Mouse (Mus musculus) forebrain, embryonic 13.5 days (tissue): ENCODE data around the gene Prkg1. TPM values are rescaled to one million over a fixed set of nuclear protein-coding genes. Genes with fewer than 3 reads are reported as not detected.

Experiments used
- ATAC-seq: fragments of 200-750 bp; cut with Nextera tagmentation; 2 replicates; pipeline ENCODE4 v1.8.0; 2017
- H3K27ac ChIP-seq: fragments of 300-500 bp; sonication (generic); 2 replicates; pipeline ENCODE4 v1.5.1; 2015; ENCODE audit warnings: inconsistent platforms, mild to moderate bottlenecking, moderate library complexity
- H3K27me3 ChIP-seq: fragments of 300-500 bp; sonication (generic); 2 replicates; pipeline ENCODE4 v1.6.1; 2015; ENCODE audit warnings: mild to moderate bottlenecking, inconsistent platforms
- H3K36me3 ChIP-seq: fragments of 300-500 bp; sonication (generic); 2 replicates; pipeline ENCODE4 v1.6.1; 2015; ENCODE audit warnings: mild to moderate bottlenecking, inconsistent platforms; ENCODE audit not compliant: poor library complexity, severe bottlenecking
- H3K4me1 ChIP-seq: fragments of 300-500 bp; sonication (generic); 2 replicates; pipeline ENCODE4 v1.6.1; 2015; ENCODE audit warnings: inconsistent platforms
- H3K4me2 ChIP-seq: fragments of 300-500 bp; sonication (generic); 2 replicates; pipeline ENCODE4 v1.6.1; 2015; ENCODE audit warnings: inconsistent platforms, mild to moderate bottlenecking, moderate library complexity
- H3K4me3 ChIP-seq: fragments of 300-500 bp; sonication (generic); 2 replicates; pipeline ENCODE4 v1.5.1; 2015; ENCODE audit warnings: mild to moderate bottlenecking, inconsistent platforms
- H3K9ac ChIP-seq: fragments of 300-500 bp; sonication (generic); 2 replicates; pipeline ENCODE4 v1.6.1; 2015; ENCODE audit warnings: mild to moderate bottlenecking, inconsistent platforms
- H3K9me3 ChIP-seq: fragments of 300-500 bp; sonication (generic); replicated peaks from 2 replicates; pipeline ENCODE4 v1.6.1; 2016; ENCODE audit warnings: inconsistent platforms
- WGBS: fragments of 180-500 bp; shearing (Covaris S2); methylation state at CpG from one replicate; pipeline ENCODE4 v1.1.7; 2015; 5-methylcytosine and 5-hydroxymethylcytosine counted together
- polyA plus RNA-seq: library from polyadenylated mRNA; unstranded; fragments of >200 nt; fragmentation: Nextera tagmentation; extraction: Ambion mirVana; gene quantifications from 2 replicates; pipeline ENCODE4 v1.2.1, GENCODE M21; 2015

The Prkg1 gene
- polyA plus RNA-seq, 1 experiment from 2014 or later = 1.3 TPM

DNA sequence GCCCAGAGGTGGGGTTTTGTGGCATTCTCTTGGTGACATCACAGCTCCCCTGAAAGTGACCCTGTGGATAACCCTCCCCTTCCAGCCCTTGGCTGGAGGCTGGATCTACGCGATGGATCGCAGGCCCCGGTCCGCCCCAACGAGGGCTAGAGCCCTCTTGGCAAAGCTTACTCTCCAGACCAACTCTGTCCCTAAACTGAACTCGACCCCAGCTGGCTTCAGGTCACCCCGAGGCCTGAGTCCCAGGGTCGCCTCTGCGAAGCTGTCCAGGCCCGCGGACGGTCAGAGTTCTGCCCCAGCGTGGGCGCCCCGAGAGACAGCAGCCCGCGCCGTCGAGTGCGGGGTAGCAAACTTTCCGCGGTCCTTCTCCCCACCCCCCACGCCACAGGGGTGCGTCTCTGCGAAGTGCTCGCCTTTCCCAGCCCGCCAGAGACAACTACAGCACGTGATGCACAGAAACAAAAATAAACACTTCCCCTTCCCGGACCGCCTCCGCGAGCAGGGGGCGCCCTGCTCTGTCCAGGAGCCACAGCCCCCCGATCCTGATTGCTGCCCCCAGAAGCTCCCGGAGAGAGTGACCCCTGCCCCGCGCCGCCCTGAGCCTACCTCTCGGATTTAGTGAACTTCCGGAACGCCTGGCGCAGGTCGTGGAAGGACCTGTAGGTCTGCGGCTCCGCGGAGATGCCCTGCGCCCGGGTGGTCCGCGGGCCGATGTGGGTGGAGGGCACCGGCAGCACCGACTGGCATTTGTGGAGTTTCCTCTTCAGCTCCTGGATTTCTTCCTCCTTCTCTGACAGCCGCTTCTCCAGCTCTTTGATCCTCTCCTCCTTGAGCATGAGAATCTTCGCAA, 657 bp downstream of the Prkg1 start:
- Histone ChIP-seq H3K27me3 (peaks cover 54% of the 10 kb centered on the region), H3K4me3 (peak overlapping the region; percentile 53), H3K9ac (peak overlapping the region; percentile 63), H3K4me1 (peaks cover 29% of the 10 kb centered on the region), H3K9me3 (no peaks in the 10 kb centered on the region), H3K27ac (no peak overlapping the region), H3K36me3 (no peaks in the 10 kb centered on the region), H3K4me2 (peak overlapping the region; percentile 96)
- ATAC-seq = peak; percentile 63
- WGBS = under 1% methylated on average over 55 of the region's 56 CpGs

DNA sequence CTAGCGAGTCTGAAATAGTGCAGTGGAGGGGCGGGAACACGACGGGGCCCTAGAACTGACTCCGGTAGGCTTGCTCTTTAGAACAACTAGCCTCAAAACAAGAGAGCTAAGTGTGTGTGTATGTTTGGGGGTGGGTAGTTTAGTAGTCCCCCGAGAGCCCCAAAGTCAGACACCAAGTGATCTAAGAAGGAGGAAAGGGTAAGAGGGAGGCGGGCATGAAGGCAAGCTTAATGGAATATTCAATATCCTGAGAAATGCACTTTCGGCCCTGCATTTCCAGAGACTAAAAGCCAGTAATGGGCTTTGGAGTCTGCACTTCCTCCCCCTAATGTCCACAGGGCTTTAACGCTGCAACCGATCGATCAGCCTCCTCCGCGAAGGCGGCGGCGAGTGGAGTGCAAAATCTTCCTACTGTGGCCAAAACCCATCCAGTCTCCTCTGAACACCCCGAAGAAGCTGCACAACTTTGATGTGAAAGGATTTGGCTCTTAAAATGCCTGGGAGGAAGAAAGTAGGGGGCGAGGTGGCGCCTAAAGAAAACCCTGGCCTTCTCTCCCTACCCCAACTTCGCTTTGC, 1.5 kb downstream of the Prkg1 start:
- Histone ChIP-seq H3K36me3 (no peaks in the 10 kb centered on the region), H3K27ac (no peak overlapping the region), H3K9ac (0 out of 2 replicates have a peak overlapping the region, but pooled peaks have one; percentile 63), H3K9me3 (no peaks in the 10 kb centered on the region), H3K4me1 (peaks cover 29% of the 10 kb centered on the region), H3K4me2 (peak overlapping the region; percentile 96), H3K27me3 (peaks cover 54% of the 10 kb centered on the region), H3K4me3 (peak overlapping the region; percentile 53)
- 5% methylated on average over 20 of the region's 20 CpGs for WGBS
- ATAC-seq = no peak

DNA sequence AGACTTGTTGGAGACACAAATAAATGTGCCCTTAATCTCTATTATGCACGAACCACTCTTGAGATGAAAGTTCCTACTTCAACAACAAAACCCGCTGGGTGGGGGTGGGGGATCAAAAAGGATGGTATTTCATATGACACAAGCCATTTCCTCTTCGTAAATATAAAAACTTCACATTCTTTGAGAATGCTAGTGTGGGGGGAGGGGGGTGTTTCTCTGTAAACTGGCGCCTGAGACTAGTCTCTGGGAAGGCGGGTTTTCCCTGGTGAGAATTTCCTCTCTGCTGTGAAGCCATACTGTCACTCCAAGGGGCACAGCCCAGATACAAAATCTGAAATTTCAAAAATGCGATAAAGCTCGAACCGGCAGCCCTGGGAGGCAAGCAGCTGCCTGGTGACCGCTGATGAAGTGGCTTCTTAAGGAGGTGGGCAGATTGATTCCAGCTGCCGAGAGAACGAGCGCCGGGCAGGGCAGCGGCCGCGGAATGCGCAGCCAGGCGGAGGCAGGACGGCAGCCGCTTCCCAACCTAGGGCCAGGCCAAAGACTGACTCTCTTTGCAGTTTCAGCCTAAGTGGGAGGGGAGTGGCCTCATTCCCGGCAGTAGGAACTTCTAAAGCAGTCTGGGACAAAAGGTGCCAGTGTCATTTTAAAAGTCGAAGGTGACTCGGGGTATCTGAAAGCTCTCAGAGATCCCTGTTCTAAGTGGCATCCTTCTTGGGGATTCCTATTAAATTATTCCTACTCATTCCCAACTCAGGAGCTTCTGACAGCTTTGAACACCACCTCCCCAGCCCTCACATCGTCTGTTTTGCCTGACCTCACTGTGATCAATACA, 2.2 kb downstream of the Prkg1 start:
- ATAC-seq = no peak
- under 1% methylated on average over 24 of the region's 24 CpGs for WGBS
- peaks cover 29% of the 10 kb centered on the region for H3K4me1 ChIP-seq
- peaks cover 54% of the 10 kb centered on the region for H3K27me3 ChIP-seq
- H3K9ac ChIP-seq = peak overlapping the region; percentile 55
- peak overlapping the region; percentile 53 for H3K4me3 ChIP-seq
- H3K4me2 ChIP-seq = peak overlapping the region; percentile 96
- H3K27ac ChIP-seq = no peak overlapping the region
- H3K9me3 ChIP-seq = no peaks in the 10 kb centered on the region
- no peaks in the 10 kb centered on the region for H3K36me3 ChIP-seq

DNA sequence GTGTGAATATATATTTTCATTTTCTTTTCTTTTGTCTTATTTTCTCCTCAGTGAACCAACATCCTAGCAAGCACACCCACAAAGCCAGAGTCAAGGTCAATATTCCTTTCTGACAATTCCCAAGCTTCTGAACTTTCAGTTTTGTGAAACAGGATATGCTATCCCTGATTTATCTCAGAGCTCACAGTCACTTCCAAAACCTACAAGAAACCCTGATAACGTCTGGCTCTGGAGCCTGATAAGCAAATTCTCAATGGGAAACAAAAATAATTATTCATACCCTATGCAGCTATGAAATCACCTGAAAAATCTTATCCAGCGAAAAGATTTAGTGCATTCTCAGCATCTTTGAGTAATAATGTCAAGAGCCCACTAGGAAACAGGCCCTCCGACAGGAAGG, 5.0 kb downstream of the Prkg1 start:
- Histone ChIP-seq H3K27me3 (peaks cover 44% of the 10 kb centered on the region), H3K27ac (no peak overlapping the region), H3K9me3 (no peaks in the 10 kb centered on the region), H3K4me3 (no peak overlapping the region), H3K4me2 (no peak overlapping the region), H3K36me3 (no peaks in the 10 kb centered on the region), H3K4me1 (peaks cover 28% of the 10 kb centered on the region), H3K9ac (no peak overlapping the region)
- no peak for ATAC-seq
- WGBS = 70% methylated on average over 3 of the region's 3 CpGs

DNA sequence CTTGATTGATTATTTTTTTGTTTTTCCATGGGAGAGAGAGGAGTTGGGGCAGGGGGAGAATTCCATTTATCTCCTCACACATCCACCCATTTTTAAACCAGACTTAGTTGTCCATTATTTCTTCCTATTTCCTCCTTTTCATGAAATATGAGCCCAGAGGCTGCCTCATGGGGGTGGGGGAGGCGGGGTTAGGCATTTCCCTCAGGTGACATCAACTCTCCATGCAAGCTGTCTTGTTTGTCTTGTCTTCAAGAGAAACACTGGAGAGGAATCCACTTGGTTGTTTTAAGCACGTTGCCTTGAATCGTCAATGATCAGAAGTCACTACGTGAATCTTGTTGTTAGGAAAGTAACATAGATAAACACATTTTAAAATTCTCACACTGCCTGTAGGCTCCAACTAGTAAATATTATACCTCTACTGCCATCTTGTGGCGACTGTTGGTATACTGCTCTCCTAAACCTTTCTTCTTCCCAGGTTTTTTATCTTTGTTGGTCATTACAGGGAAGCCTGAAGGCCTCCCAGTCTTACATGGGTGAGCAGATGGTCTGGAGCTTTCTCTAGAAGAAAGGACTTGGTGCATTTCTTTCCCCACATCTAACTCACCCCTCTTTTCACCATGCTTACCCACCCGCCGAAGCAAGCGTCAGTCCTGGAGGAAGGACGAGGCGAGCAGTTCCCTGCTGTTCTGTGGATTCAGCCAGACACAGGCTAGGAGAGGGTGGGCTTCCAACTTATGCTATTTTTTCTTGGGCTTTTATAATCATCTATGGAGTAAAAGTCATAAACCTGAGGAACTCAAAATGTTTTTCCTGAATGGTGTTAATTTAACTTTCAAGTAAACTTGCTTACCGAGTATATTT, 8.7 kb downstream of the Prkg1 start:
- H3K4me1 ChIP-seq = peaks cover 2% of the 10 kb centered on the region; the same call in 1 of the 2 replicates

DNA sequence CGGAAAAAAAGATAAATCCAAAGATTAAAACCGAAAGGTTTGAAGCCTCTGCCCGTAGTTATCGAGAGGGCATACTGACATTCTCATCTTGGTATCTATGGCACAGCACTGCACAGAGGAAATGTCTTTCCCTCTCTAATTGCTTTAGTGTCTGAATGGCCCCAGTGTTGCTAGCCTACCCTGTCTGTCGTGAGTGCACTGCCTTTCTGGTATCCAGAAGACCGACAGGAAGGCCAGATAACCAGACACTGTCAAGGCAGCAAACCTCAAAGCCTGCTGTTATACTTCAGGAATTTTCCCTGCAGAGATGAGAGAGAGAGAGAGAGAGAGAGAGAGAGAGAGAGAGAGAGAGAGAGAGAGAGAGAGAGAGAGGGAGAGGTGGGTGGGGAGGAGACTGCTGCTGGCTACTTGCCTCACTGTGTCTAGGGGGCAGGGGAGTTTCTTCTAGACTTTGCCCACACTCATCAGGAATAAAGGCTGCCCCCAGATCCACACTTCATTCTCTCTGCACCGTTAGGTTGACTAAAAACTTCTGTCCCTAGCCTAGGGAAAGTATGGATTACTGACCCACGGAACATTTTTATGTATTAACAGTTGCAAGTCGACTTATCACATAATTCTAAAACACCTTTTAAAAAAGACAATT, 10.1 kb downstream of the Prkg1 start:
- Histone ChIP-seq H3K9ac (no peak overlapping the region), H3K4me3 (no peak overlapping the region), H3K4me2 (no peak overlapping the region), H3K27ac (no peak overlapping the region), H3K36me3 (no peaks in the 10 kb centered on the region), H3K27me3 (no peaks in the 10 kb centered on the region), H3K4me1 (peaks cover 5% of the 10 kb centered on the region; the same call in 1 of the 2 replicates), H3K9me3 (no peaks in the 10 kb centered on the region)
- no peak for ATAC-seq
- 64% methylated on average over 9 of the region's 9 CpGs for WGBS

More for the DNA sequence above, 8.7 kb downstream of the Prkg1 start:
- H3K36me3 ChIP-seq = no peaks in the 10 kb centered on the region
- H3K4me3 ChIP-seq = no peak overlapping the region
- no peak overlapping the region for H3K4me2 ChIP-seq
- peak; percentile 78 for ATAC-seq
- no peaks in the 10 kb centered on the region for H3K9me3 ChIP-seq
- H3K27ac ChIP-seq = no peak overlapping the region
- H3K27me3 ChIP-seq = peaks cover 9% of the 10 kb centered on the region; the same call in 1 of the 2 replicates
- H3K9ac ChIP-seq = no peak overlapping the region
- WGBS = 32% methylated on average over 11 of the region's 11 CpGs

DNA sequence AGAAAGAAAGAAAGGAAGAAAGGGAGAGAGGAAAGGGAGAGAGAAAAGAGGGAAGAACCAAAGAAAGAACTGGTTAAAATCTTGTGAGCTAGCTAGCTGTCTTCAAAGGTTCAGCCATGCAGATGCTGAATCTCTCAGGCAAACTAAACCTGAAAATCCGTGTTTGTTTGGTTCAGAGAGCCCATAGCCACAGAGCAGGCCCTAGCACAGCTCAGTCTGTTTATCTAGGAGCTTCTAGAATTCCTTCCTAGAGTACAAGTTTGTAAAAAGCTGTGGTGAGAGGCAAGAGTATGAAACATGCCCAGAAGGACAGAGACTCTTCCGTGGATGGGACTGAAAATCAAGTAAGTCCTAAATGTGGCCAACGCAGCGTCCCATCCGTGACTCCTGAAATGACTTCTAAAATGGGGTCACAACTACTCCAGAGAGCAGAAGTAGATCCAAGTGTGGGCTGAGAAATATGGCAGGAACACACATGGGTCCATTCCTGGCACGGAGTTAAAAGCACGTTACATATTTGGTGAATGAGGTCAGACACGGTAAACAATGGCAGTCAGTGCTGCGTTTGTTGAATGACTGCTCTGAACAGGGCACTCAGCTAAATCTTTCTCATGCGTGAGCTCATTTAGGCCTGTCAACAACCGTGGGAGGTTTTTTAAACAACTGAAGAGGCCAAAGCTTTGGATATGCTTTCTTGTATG, 13.7 kb downstream of the Prkg1 start:
- Histone ChIP-seq H3K4me1 (peaks cover 5% of the 10 kb centered on the region; the same call in 1 of the 2 replicates), H3K36me3 (no peaks in the 10 kb centered on the region), H3K4me3 (no peak overlapping the region), H3K27ac (no peak overlapping the region), H3K4me2 (no peak overlapping the region), H3K9ac (no peak overlapping the region), H3K9me3 (no peaks in the 10 kb centered on the region), H3K27me3 (no peaks in the 10 kb centered on the region)
- ATAC-seq = peak; percentile 71; the same call in 1 of the 2 replicates
- 40% methylated on average over 11 of the region's 11 CpGs for WGBS

DNA sequence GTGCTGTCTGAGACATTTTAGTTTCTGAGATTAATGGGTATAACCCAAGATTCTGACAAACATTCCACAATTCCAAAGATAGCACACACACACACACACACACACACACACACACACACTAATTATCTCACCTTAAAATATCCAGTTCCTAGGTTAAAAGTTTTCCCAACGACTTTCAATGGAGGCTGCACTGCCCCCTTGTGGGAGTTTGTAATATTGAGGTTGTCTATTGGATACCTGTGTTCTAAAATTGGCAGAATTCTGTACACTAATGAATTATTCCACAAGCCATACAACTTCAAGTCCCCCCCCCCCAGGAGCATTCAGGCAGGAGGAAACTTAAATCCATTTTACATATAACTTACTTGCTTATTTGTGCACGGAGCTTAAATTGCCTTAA, 18.2 kb downstream of the Prkg1 start:
- WGBS = 12% methylated on average over 2 of the region's 2 CpGs
- Histone ChIP-seq H3K27me3 (no peaks in the 10 kb centered on the region), H3K4me1 (peaks cover 5% of the 10 kb centered on the region; the same call in 1 of the 2 replicates), H3K9ac (no peak overlapping the region), H3K27ac (no peak overlapping the region), H3K4me3 (no peak overlapping the region), H3K36me3 (no peaks in the 10 kb centered on the region), H3K4me2 (no peak overlapping the region), H3K9me3 (no peaks in the 10 kb centered on the region)
- peak; percentile 24; the same call in 1 of the 2 replicates for ATAC-seq

DNA sequence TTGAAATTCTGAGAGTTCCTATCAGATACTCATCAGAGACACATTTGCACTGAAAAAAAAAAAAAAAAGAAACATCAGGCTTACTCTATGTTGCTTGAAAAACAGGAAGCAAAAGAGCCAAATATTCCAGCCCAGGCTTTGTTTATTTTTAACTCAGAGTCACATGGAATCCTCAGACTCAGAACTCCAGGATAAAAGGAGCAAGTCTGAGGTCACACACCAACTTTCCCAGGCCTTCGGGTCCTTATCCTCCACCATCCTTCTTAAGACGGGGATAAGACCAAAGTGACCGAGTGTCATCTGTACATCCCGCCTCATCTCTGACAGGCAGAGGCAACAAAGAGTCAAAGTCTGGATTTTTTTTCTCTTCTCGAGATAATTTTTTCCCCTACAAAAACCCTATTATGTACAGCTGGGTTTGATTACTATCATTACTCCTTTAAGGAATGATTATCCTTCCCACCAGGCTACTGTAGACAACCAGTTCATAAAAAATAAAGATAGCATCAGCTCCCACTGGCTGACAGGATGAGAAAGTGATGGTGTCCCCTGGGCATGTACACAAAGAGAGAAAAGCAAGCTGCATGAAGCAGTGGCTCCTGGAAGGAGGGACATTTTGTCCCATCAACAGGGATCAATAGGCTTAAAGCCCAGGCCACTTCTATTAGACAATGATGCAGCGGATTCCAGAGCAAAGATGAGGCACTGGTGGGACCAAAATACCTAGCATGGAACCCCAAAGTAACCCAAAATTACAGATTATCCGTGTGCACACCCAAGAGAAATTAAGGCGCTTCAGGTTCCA, 21.4 kb downstream of the Prkg1 start:
- no peak for ATAC-seq

DNA sequence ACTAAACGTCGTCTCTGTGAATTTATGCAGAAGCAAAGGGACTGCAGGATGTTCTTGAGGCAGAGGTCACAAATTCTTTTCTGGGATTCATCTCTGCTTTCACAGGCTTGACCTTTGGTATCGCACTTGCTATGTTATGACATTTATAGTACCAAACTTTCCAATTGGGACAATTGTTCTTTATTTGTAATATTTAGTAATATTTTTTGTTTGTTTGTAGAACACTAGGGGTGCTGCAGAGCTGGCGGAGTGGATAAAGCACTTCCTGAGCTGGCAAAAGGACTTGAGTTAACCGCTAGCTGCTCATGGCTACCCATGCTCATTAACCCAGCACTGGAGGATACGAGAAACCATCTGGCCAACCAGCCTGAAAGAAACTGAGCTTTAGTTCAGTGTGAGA, 49.9 kb downstream of the Prkg1 start:
- 84% methylated on average over 6 of the region's 6 CpGs for WGBS
- H3K27ac ChIP-seq = no peak overlapping the region
- no peaks in the 10 kb centered on the region for H3K36me3 ChIP-seq
- H3K4me1 ChIP-seq = no peaks in the 10 kb centered on the region
- H3K4me3 ChIP-seq = no peak overlapping the region
- no peak overlapping the region for H3K9ac ChIP-seq
- no peaks in the 10 kb centered on the region for H3K27me3 ChIP-seq
- ATAC-seq = no peak
- no peak overlapping the region for H3K4me2 ChIP-seq
- H3K9me3 ChIP-seq = no peaks in the 10 kb centered on the region

More for the DNA sequence above, 21.4 kb downstream of the Prkg1 start:
- H3K9me3 ChIP-seq = no peaks in the 10 kb centered on the region
- H3K36me3 ChIP-seq = no peaks in the 10 kb centered on the region
- no peak overlapping the region for H3K4me2 ChIP-seq
- H3K4me3 ChIP-seq = no peak overlapping the region
- WGBS = 77% methylated on average over 8 of the region's 8 CpGs
- no peak overlapping the region for H3K9ac ChIP-seq
- H3K4me1 ChIP-seq = no peaks in the 10 kb centered on the region
- no peaks in the 10 kb centered on the region for H3K27me3 ChIP-seq
- no peak overlapping the region for H3K27ac ChIP-seq
